Mouse (Mus musculus) stomach, embryonic 16.5 days (tissue): ENCODE measurements around the gene Parp9. TPM values are rescaled to one million over a fixed set of nuclear protein-coding genes. Genes with fewer than 3 reads are reported as not detected.
"Not testable (repeated sequence)": the region's sequence is repeated elsewhere in the genome, so short reads cannot be mapped to it uniquely, and the experiment has no call there.

ENCODE experiments used
- ATAC-seq: fragments of 200-750 bp; cut with Nextera tagmentation; 2 replicates; pipeline ENCODE4 v1.8.0; 2017; ENCODE audit warnings: moderate number of reproducible peaks, moderate TSS enrichment; ENCODE audit not compliant: insufficient read depth, low FRiP score
- H3K27ac ChIP-seq: fragments of 300-500 bp; sonication (generic); 2 replicates; pipeline ENCODE4 v1.5.1; 2014; ENCODE audit warnings: low read length
- H3K27me3 ChIP-seq: fragments of 300-500 bp; sonication (generic); 2 replicates; pipeline ENCODE4 v1.6.1; 2014; ENCODE audit warnings: low read length, control low read depth, mixed read lengths; ENCODE audit not compliant: control insufficient read depth, insufficient read depth
- H3K36me3 ChIP-seq: fragments of 300-500 bp; sonication (generic); 2 replicates; pipeline ENCODE4 v1.6.1; 2014; ENCODE audit warnings: low read length; ENCODE audit not compliant: control insufficient read depth, insufficient read depth
- H3K4me1 ChIP-seq: fragments of 300-500 bp; sonication (generic); 2 replicates; pipeline ENCODE4 v1.6.1; 2014; ENCODE audit warnings: low read length, control low read depth, mixed read lengths; ENCODE audit not compliant: control insufficient read depth, insufficient read depth
- H3K4me2 ChIP-seq: fragments of 300-500 bp; sonication (generic); 2 replicates; pipeline ENCODE4 v1.6.1; 2014; ENCODE audit warnings: low read depth, low read length, mixed read lengths
- H3K4me3 ChIP-seq: fragments of 300-500 bp; sonication (generic); replicated peaks from 2 replicates; pipeline ENCODE4 v1.5.1; 2014; ENCODE audit warnings: mild to moderate bottlenecking, low read length
- H3K9ac ChIP-seq: fragments of 300-500 bp; sonication (generic); 2 replicates; pipeline ENCODE4 v1.6.1; 2014; ENCODE audit warnings: low read length
- H3K9me3 ChIP-seq: fragments of 300-500 bp; sonication (generic); replicated peaks from 2 replicates; pipeline ENCODE4 v1.6.1; 2016; ENCODE audit warnings: low read length, control low read depth; ENCODE audit not compliant: control insufficient read depth
- WGBS: fragments of 180-500 bp; shearing (Covaris S2); extraction: QIAGEN DNeasy Blood & Tissue Kit; methylation state at CpG from one replicate; pipeline ENCODE4 v1.1.7; 2014; 5-methylcytosine and 5-hydroxymethylcytosine counted together
- polyA plus RNA-seq: library from polyadenylated mRNA; unstranded; fragments of >200 nt; fragmentation: Nextera tagmentation; extraction: Ambion mirVana; gene quantifications from 2 replicates; pipeline ENCODE4 v1.2.1, GENCODE M21; 2015

Parp9 gene
- polyA plus RNA-seq, 1 experiment from 2014 or later, result 10.9 TPM

- H3K27ac ChIP-seq, result no peak overlapping the region
- H3K36me3 ChIP-seq, result no peaks in the 10 kb centered on the region
- no peak overlapping the region for H3K9ac ChIP-seq
- no peaks in the 10 kb centered on the region for H3K27me3 ChIP-seq
- H3K4me2 ChIP-seq, result no peak overlapping the region
- 68% methylated on average over 5 of the region's 5 CpGs for WGBS
- H3K4me3 ChIP-seq, result no peak overlapping the region
- no peaks in the 10 kb centered on the region for H3K9me3 ChIP-seq
- no peaks in the 10 kb centered on the region for H3K4me1 ChIP-seq
- peak; percentile 68; the same call in 1 of the 2 replicates for ATAC-seq
These were observed 11.0 kb downstream of the Parp9 start for GRCm38 (mm10) chr16:35949264-35949663.

GRCm38 (mm10) chr16:35951216-35951615 lies 12.9 kb downstream of the Parp9 start:
- Histone ChIP-seq H3K27me3 (no peaks in the 10 kb centered on the region), H3K9me3 (no peaks in the 10 kb centered on the region), H3K4me3 (no peak overlapping the region), H3K27ac (no peak overlapping the region), H3K9ac (no peak overlapping the region), H3K36me3 (no peaks in the 10 kb centered on the region), H3K4me2 (no peak overlapping the region), H3K4me1 (no peaks in the 10 kb centered on the region)
- ATAC-seq, result no peak
- WGBS, result 94% methylated on average over 3 of the region's 3 CpGs

- Histone ChIP-seq H3K36me3 (no peaks in the 10 kb centered on the region), H3K27me3 (no peaks in the 10 kb centered on the region), H3K4me2 (no peak overlapping the region), H3K9me3 (no peaks in the 10 kb centered on the region), H3K27ac (no peak overlapping the region), H3K4me3 (no peak overlapping the region), H3K9ac (no peak overlapping the region), H3K4me1 (no peaks in the 10 kb centered on the region)
- no peak for ATAC-seq
- WGBS, result 88% methylated on average over 5 of the region's 5 CpGs
These were observed 14.4 kb downstream of the Parp9 start for GRCm38 (mm10) chr16:35952628-35953130.

- H3K4me3 ChIP-seq, H3K4me2 ChIP-seq, H3K9me3 ChIP-seq, H3K27me3 ChIP-seq, H3K4me1 ChIP-seq, ATAC-seq, H3K9ac ChIP-seq, H3K27ac ChIP-seq, H3K36me3 ChIP-seq: not testable (repeated sequence)
- 72% methylated on average over 3 of the region's 4 CpGs for WGBS
These were observed 27.7 kb downstream of the Parp9 start for GRCm38 (mm10) chr16:35965991-35966390.

GRCm38 (mm10) chr16:35966411-35967115 lies 28.3 kb downstream of the Parp9 start:
- H3K4me2 ChIP-seq, result no peak overlapping the region
- no peak for ATAC-seq
- H3K9me3 ChIP-seq, result no peaks in the 10 kb centered on the region
- no peak overlapping the region for H3K9ac ChIP-seq
- H3K36me3 ChIP-seq, result no peaks in the 10 kb centered on the region
- H3K4me1 ChIP-seq, result no peaks in the 10 kb centered on the region
- H3K27me3 ChIP-seq, result no peaks in the 10 kb centered on the region
- WGBS, result 66% methylated on average over 5 of the region's 5 CpGs
- no peak overlapping the region for H3K27ac ChIP-seq
- H3K4me3 ChIP-seq, result no peak overlapping the region

GRCm38 (mm10) chr16:35967319-35967718 lies 29.0 kb downstream of the Parp9 start:
- Histone ChIP-seq H3K9ac (no peak overlapping the region), H3K9me3 (no peaks in the 10 kb centered on the region), H3K27ac (no peak overlapping the region), H3K36me3 (no peaks in the 10 kb centered on the region), H3K4me2 (no peak overlapping the region), H3K4me3 (no peak overlapping the region), H3K27me3 (no peaks in the 10 kb centered on the region), H3K4me1 (no peaks in the 10 kb centered on the region)
- 83% methylated on average over 4 of the region's 4 CpGs for WGBS
- ATAC-seq, result no peak

GRCm38 (mm10) chr16:35968149-35968548 lies 29.9 kb downstream of the Parp9 start:
- WGBS, result 14% methylated on average over 2 of the region's 2 CpGs
- Histone ChIP-seq H3K27ac (no peak overlapping the region), H3K4me2 (no peak overlapping the region), H3K4me3 (no peak overlapping the region), H3K9me3 (no peaks in the 10 kb centered on the region), H3K4me1 (no peaks in the 10 kb centered on the region), H3K36me3 (no peaks in the 10 kb centered on the region), H3K27me3 (no peaks in the 10 kb centered on the region), H3K9ac (no peak overlapping the region)
- ATAC-seq, result peak; percentile 50; the same call in 1 of the 2 replicates

GRCm38 (mm10) chr16:35974021-35974420 lies 35.8 kb downstream of the Parp9 start:
- no peaks in the 10 kb centered on the region for H3K4me1 ChIP-seq
- WGBS, result 32% methylated on average over 1 of the region's 1 CpGs
- no peaks in the 10 kb centered on the region for H3K27me3 ChIP-seq

GRCm38 (mm10) chr16:35978450-35978849 lies 40.2 kb downstream of the Parp9 start, which contains the start of gene Kpna1:
TSS of gene Kpna1 (plus strand) at chr16:35978750.
- not testable (repeated sequence) for H3K4me1 ChIP-seq, H3K36me3 ChIP-seq, H3K9me3 ChIP-seq, H3K4me3 ChIP-seq, H3K4me2 ChIP-seq, H3K27ac ChIP-seq, H3K27me3 ChIP-seq, H3K9ac ChIP-seq, ATAC-seq
- WGBS, result 85% methylated on average over 1 of the region's 1 CpGs

More at GRCm38 (mm10) chr16:35974021-35974420, 35.8 kb downstream of the Parp9 start:
- Histone ChIP-seq H3K9ac (no peak overlapping the region), H3K4me2 (no peak overlapping the region), H3K27ac (no peak overlapping the region), H3K36me3 (no peaks in the 10 kb centered on the region), H3K4me3 (no peak overlapping the region), H3K9me3 (no peaks in the 10 kb centered on the region)
- ATAC-seq, result no peak
